Mouse (Mus musculus) kidney, embryonic 15.5 days (tissue): ENCODE data around the gene Rfxap. TPM values are rescaled to one million over a fixed set of nuclear protein-coding genes. Genes with fewer than 3 reads are reported as not detected.
A peak's percentile ranks its signal among the peaks of the same experiment; 100 is the strongest.

Source experiments
- ATAC-seq: fragments of 200-750 bp; cut with Nextera tagmentation; replicated peaks from 2 replicates; pipeline ENCODE4 v1.8.0; 2017; ENCODE audit warnings: moderate TSS enrichment; ENCODE audit not compliant: low FRiP score
- H3K27ac ChIP-seq: fragments of 300-500 bp; sonication (generic); 2 replicates; pipeline ENCODE4 v1.5.1; 2015; ENCODE audit warnings: mild to moderate bottlenecking, inconsistent platforms
- H3K27me3 ChIP-seq: fragments of 300-500 bp; sonication (generic); 2 replicates; pipeline ENCODE4 v1.6.1; 2015; ENCODE audit warnings: inconsistent platforms
- H3K36me3 ChIP-seq: fragments of 300-500 bp; sonication (generic); 2 replicates; pipeline ENCODE4 v1.6.1; 2015; ENCODE audit warnings: inconsistent platforms
- H3K4me1 ChIP-seq: fragments of 300-500 bp; sonication (generic); 2 replicates; pipeline ENCODE4 v1.6.1; 2015; ENCODE audit warnings: inconsistent platforms
- H3K4me2 ChIP-seq: fragments of 300-500 bp; sonication (generic); 2 replicates; pipeline ENCODE4 v1.6.1; 2015; ENCODE audit warnings: moderate library complexity, mild to moderate bottlenecking, inconsistent platforms
- H3K4me3 ChIP-seq: fragments of 300-500 bp; sonication (generic); replicated peaks from 2 replicates; pipeline ENCODE4 v1.5.1; 2015; ENCODE audit warnings: mild to moderate bottlenecking, inconsistent platforms
- H3K9ac ChIP-seq: fragments of 300-500 bp; sonication (generic); 2 replicates; pipeline ENCODE4 v1.6.1; 2015; ENCODE audit warnings: mild to moderate bottlenecking, inconsistent platforms
- H3K9me3 ChIP-seq: fragments of 300-500 bp; sonication (generic); replicated peaks from 2 replicates; pipeline ENCODE4 v1.6.1; 2016; ENCODE audit warnings: inconsistent platforms
- WGBS: fragments of 180-500 bp; shearing (Covaris S2); methylation state at CpG from one replicate; pipeline ENCODE4 v1.1.7; 2015; ENCODE audit warnings: mixed read lengths; 5-methylcytosine and 5-hydroxymethylcytosine counted together
- polyA plus RNA-seq: library from polyadenylated mRNA; unstranded; fragments of >200 nt; fragmentation: Nextera tagmentation; extraction: Ambion mirVana; gene quantifications from 2 replicates; pipeline ENCODE4 v1.2.1, GENCODE M21; 2015

Gene Rfxap
- 32.5 and 36.1 TPM in 2 replicates for polyA plus RNA-seq

DNA sequence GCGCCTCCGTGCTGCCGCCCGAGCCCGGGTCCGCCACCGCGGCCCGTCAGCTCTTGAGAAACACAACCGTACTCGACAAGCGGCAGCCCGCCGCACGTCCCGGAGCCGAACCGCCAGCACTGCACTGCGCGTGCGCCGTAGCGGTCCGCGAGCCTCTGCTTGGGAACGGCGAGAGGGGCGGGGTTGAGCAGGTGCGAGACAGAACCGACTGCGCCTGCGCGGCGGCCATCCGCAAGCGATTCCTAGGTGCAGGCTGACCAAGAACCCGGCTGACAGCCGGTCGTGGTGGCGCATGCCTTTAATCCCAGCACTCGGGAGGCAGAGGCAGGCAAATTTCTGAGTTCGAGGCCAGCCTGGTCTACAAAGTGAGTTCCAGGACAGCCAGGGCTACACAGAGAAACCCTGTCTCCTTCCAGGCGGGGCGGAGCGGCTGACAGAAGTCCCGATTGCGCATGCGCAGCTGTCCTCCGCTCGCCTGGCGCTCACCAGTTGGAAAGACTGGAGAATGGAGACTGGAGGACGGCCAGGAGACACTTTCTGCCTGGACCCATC is at the start of gene Rfxap:
TSS of gene Rfxap (minus strand) at position 126 of the 552 bp plus-strand sequence.
- Histone ChIP-seq H3K4me2 (peak within 1 kb of the TSS; percentile 91), H3K27me3 (no peaks in the 10 kb centered on the region), H3K36me3 (peaks cover 25% of the 10 kb centered on the region), H3K27ac (peak within 1 kb of the TSS; percentile 94), H3K9ac (peak within 1 kb of the TSS; percentile 91), H3K4me1 (peaks cover 23% of the 10 kb centered on the region), H3K9me3 (no peaks in the 10 kb centered on the region), H3K4me3 (peak within 1 kb of the TSS; percentile 88)
- peak; percentile 96 for ATAC-seq
- 1% methylated on average over 52 of the region's 52 CpGs for WGBS

GRCm38 (mm10) chr3:54835421-54835820 is 27.8 kb upstream of the Rfxap start:
- H3K4me3 ChIP-seq, result no peak overlapping the region
- no peak overlapping the region for H3K9ac ChIP-seq
- WGBS, result 68% methylated on average over 2 of the region's 2 CpGs
- no peaks in the 10 kb centered on the region for H3K4me1 ChIP-seq
- ATAC-seq, result no peak
- H3K36me3 ChIP-seq, result no peaks in the 10 kb centered on the region
- H3K27ac ChIP-seq, result no peak overlapping the region
- H3K9me3 ChIP-seq, result no peaks in the 10 kb centered on the region
- H3K4me2 ChIP-seq, result no peak overlapping the region
- H3K27me3 ChIP-seq, result no peaks in the 10 kb centered on the region

GRCm38 (mm10) chr3:54832491-54832890 is 24.9 kb upstream of the Rfxap start:
- no peak overlapping the region for H3K9ac ChIP-seq
- no peaks in the 10 kb centered on the region for H3K9me3 ChIP-seq
- H3K36me3 ChIP-seq, result no peaks in the 10 kb centered on the region
- H3K4me3 ChIP-seq, result no peak overlapping the region
- no peaks in the 10 kb centered on the region for H3K4me1 ChIP-seq
- WGBS, result 86% methylated on average over 3 of the region's 3 CpGs
- no peak overlapping the region for H3K27ac ChIP-seq
- H3K27me3 ChIP-seq, result no peaks in the 10 kb centered on the region
- no peak overlapping the region for H3K4me2 ChIP-seq
- ATAC-seq, result no peak

GRCm38 (mm10) chr3:54822526-54822925 is 14.9 kb upstream of the Rfxap start:
- Histone ChIP-seq H3K9ac (no peak overlapping the region), H3K4me2 (no peak overlapping the region), H3K4me1 (no peaks in the 10 kb centered on the region), H3K4me3 (no peak overlapping the region), H3K36me3 (no peaks in the 10 kb centered on the region), H3K9me3 (no peaks in the 10 kb centered on the region), H3K27me3 (no peaks in the 10 kb centered on the region), H3K27ac (no peak overlapping the region)
- WGBS, result 32% methylated on average over 5 of the region's 5 CpGs
- 0 out of 2 replicates have a peak, but pooled peaks have one; percentile 36 for ATAC-seq

GRCm38 (mm10) chr3:54815292-54815691 is 7.7 kb upstream of the Rfxap start:
- no peak overlapping the region for H3K9ac ChIP-seq
- 28% methylated on average over 3 of the region's 3 CpGs for WGBS
- H3K4me3 ChIP-seq, result no peak overlapping the region
- H3K27ac ChIP-seq, result no peak overlapping the region
- H3K9me3 ChIP-seq, result no peaks in the 10 kb centered on the region
- no peaks in the 10 kb centered on the region for H3K4me1 ChIP-seq
- no peaks in the 10 kb centered on the region for H3K27me3 ChIP-seq
- H3K36me3 ChIP-seq, result no peaks in the 10 kb centered on the region
- H3K4me2 ChIP-seq, result no peak overlapping the region
- no peak for ATAC-seq

DNA sequence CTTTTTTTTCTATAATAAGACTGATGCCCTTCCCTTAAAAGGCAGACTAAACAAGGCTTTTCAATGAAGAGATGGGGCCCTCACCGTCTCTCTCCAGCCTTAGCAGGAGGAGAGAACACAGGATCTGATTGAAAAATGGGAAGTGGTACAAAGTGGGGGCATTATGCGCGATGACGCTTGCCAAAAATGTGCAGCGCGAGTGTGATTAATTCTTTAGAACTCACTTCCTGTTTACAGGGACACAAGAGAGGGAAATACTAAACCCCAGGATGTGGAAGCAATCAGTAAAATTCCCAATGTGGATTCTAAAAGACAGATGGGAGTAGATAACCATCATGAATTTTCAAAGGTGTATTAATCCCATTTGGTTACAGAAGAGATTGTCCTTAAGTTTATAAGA is 7.0 kb upstream of the Rfxap start:
- no peaks in the 10 kb centered on the region for H3K36me3 ChIP-seq
- no peaks in the 10 kb centered on the region for H3K27me3 ChIP-seq
- ATAC-seq, result no peak
- no peaks in the 10 kb centered on the region for H3K9me3 ChIP-seq
- H3K9ac ChIP-seq, result no peak overlapping the region
- no peak overlapping the region for H3K27ac ChIP-seq
- H3K4me2 ChIP-seq, result no peak overlapping the region
- 79% methylated on average over 6 of the region's 6 CpGs for WGBS
- H3K4me3 ChIP-seq, result no peak overlapping the region
- H3K4me1 ChIP-seq, result no peaks in the 10 kb centered on the region

- no peak overlapping the region for H3K9ac ChIP-seq
- no peaks in the 10 kb centered on the region; the same call in 1 of the 2 replicates for H3K4me1 ChIP-seq
- no peak overlapping the region for H3K27ac ChIP-seq
- no peaks in the 10 kb centered on the region for H3K9me3 ChIP-seq
- no peak overlapping the region for H3K4me3 ChIP-seq
- H3K4me2 ChIP-seq, result no peak overlapping the region
- ATAC-seq, result no peak
- H3K36me3 ChIP-seq, result no peaks in the 10 kb centered on the region
- no peaks in the 10 kb centered on the region for H3K27me3 ChIP-seq
- 70% methylated on average over 6 of the region's 6 CpGs for WGBS
Observed at GRCm38 (mm10) chr3:54813418-54813988, 5.9 kb upstream of the Rfxap start.

- Histone ChIP-seq H3K9me3 (no peaks in the 10 kb centered on the region), H3K4me2 (no peak overlapping the region), H3K4me1 (peaks cover 7% of the 10 kb centered on the region), H3K36me3 (no peaks in the 10 kb centered on the region), H3K4me3 (no peak overlapping the region), H3K27ac (no peak overlapping the region), H3K27me3 (no peaks in the 10 kb centered on the region), H3K9ac (no peak overlapping the region)
- ATAC-seq, result no peak
- 53% methylated on average over 1 of the region's 1 CpGs for WGBS
Observed at GRCm38 (mm10) chr3:54811616-54812015, 4.0 kb upstream of the Rfxap start.

DNA sequence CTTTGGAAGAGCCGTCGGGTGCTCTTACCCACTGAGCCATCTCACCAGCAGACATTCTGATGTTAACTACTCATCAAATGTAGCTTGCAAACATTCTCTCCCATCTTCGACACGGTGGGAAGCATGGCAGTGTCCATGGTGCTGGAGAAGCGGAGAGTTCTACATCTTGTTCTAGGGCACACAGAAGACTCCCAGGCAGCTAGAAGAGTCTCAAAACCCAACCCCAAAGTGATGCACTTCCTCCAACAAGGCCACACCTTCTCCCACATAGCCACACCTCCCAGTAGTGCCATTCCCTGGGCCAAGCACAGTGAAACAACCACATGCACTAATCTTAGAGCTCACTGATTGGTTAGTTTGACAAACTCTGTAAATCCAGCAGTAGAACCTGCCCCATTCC is 1.5 kb upstream of the Rfxap start:
- ATAC-seq, result no peak
- peaks cover 12% of the 10 kb centered on the region for H3K36me3 ChIP-seq
- no peak overlapping the region for H3K4me3 ChIP-seq
- H3K27me3 ChIP-seq, result no peaks in the 10 kb centered on the region
- H3K4me2 ChIP-seq, result no peak overlapping the region
- no peak overlapping the region for H3K9ac ChIP-seq
- H3K9me3 ChIP-seq, result no peaks in the 10 kb centered on the region
- H3K4me1 ChIP-seq, result peaks cover 23% of the 10 kb centered on the region
- WGBS, result 59% methylated on average over 5 of the region's 5 CpGs
- H3K27ac ChIP-seq, result no peak overlapping the region

GRCm38 (mm10) chr3:54807061-54807661 is 430 bp downstream of the Rfxap start:
- peak; percentile 82 for ATAC-seq
- under 1% methylated on average over 56 of the region's 56 CpGs for WGBS
- H3K9me3 ChIP-seq, result no peaks in the 10 kb centered on the region
- H3K9ac ChIP-seq, result peak overlapping the region; percentile 91
- peaks cover 23% of the 10 kb centered on the region for H3K4me1 ChIP-seq
- peak overlapping the region; percentile 91 for H3K4me2 ChIP-seq
- peaks cover 29% of the 10 kb centered on the region for H3K36me3 ChIP-seq
- H3K27me3 ChIP-seq, result no peaks in the 10 kb centered on the region
- peak overlapping the region; percentile 88 for H3K4me3 ChIP-seq
- peak overlapping the region; percentile 94 for H3K27ac ChIP-seq

DNA sequence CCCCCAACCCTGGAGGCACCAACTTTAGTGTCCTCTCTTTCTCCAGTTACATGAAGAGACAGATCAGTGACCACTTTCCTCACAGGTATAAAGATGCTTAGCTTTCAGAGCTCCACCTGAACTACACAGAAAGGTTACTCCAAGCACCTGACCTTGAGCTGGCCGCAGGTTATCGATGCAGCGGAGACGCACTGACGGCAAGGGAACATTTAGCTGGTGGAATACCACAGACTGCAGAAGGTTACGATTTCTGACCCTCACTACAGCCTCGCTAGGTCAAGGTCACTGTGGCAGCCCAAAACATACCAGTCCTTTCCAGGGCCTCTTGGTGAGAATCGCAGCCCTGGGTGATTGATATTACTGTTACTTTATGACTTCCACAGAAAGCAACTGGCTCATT is 3.9 kb downstream of the Rfxap start:
- Histone ChIP-seq H3K27me3 (no peaks in the 10 kb centered on the region), H3K4me2 (no peak overlapping the region), H3K9ac (no peak overlapping the region), H3K27ac (no peak overlapping the region), H3K4me1 (peaks cover 23% of the 10 kb centered on the region), H3K36me3 (peaks cover 29% of the 10 kb centered on the region), H3K9me3 (no peaks in the 10 kb centered on the region), H3K4me3 (no peak overlapping the region)
- 94% methylated on average over 8 of the region's 8 CpGs for WGBS
- no peak for ATAC-seq

DNA sequence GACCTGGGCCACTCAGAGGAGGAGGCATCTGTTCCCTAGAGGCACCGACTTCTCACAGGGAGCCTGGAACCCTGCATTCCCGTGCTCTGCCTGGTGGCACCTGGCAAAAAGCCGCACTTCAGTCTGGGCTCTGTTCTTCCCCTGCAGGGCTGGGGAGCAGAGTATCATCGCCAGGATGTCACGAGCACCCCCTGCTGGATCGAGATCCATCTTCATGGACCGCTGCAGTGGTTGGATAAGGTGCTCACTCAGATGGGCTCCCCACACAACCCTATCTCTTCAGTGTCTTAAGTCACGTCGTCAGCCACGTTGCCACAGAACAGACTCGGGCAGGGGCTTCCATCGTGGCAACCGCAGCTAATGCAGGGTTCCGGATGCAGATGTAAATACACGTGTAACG is 10.4 kb downstream of the Rfxap start:
- 44% methylated on average over 16 of the region's 16 CpGs for WGBS
- no peak overlapping the region for H3K27ac ChIP-seq
- H3K36me3 ChIP-seq, result peaks cover 19% of the 10 kb centered on the region
- H3K4me3 ChIP-seq, result no peak overlapping the region
- H3K27me3 ChIP-seq, result no peaks in the 10 kb centered on the region
- no peak overlapping the region for H3K9ac ChIP-seq
- H3K9me3 ChIP-seq, result 0 out of 2 replicates have a peak, but pooled peaks cover 4% of the 10 kb centered on the region
- peak; percentile 49; the same call in 1 of the 2 replicates for ATAC-seq
- H3K4me2 ChIP-seq, result no peak overlapping the region
- no peaks in the 10 kb centered on the region for H3K4me1 ChIP-seq
